Mouse (Mus musculus): ENCODE measurements around the gene Hbb-bh1. TPM values are rescaled to one million over a fixed set of nuclear protein-coding genes. Genes with fewer than 3 reads are reported as not detected.

Gene Hbb-bh1
- polyA plus RNA-seq (2014; fragmentation: Illumina TruSeq; extraction: RNeasy Lipid Tissue Mini Kit (QIAGEN cat#74804); ENCODE audit: low read depth, low replicate concordance): not detected

DNA sequence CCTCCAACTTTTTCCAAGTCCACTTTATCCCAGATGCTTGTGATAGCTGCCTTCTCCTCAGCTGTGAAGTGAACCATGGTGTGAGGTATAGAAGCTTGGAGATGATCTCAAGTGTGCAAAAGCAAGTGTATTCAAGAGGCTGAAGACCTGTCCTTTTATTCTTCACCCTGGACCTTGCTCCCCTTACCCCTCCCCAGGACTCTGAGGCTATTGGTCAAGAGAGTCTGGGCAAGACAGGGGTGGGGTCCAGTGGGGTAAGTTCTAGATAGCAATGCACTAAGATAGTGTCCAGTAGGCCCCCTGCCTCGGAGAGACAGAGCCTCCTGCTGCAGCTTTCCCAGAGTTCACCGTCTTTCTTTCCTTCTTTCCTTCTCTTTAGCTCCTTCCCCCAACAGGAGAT, at the start of gene Hbb-bh1:
Hbb-bh1 (minus strand) TSS at position 131 of the 400 bp plus-strand sequence.

DNA sequence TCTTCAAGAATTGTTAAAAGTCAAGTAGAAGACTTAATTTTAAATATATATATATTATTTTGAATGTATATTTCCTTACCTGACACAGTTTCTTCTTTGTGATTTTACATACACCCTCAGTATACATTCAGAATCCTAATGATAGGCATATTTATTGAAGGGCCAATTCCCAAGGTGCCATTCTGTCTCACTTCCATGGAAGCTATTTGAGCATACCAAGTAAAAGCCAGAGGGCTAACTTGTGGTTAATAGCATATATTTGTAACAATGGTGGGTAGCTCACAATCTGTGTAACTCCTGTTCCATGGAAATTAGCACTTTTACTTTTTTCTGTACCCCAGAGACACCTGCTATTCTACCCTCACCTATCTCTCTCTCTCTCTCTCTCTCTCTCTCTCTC, 43.2 kb upstream of the Hbb-bh1 start, which contains the start of gene Olfr66:
Olfr66 (minus strand) TSS at position 101 of the 400 bp plus-strand sequence.

DNA sequence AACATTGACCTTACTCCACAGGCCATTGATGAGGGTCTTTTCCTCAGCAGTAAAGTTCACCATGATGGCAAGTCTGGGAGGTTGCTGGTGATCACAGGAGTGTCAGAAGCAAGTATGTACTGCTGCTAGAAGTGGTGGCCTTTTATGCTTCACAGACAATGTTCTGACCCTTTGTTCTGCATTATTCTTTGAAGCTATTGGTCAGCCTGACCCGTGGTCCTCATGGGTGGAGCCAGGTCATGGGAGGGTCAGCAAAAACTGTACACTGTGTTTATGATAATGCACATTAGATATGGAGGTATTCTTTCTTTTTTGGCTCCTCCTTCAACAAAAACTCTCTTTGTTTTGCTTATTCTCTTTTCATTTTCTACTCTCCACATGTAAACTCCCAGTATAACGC, 10.1 kb upstream of the Hbb-bh1 start, which contains the start of gene Hbb-y:
Hbb-y (minus strand) TSS at position 127 of the 400 bp plus-strand sequence.

DNA sequence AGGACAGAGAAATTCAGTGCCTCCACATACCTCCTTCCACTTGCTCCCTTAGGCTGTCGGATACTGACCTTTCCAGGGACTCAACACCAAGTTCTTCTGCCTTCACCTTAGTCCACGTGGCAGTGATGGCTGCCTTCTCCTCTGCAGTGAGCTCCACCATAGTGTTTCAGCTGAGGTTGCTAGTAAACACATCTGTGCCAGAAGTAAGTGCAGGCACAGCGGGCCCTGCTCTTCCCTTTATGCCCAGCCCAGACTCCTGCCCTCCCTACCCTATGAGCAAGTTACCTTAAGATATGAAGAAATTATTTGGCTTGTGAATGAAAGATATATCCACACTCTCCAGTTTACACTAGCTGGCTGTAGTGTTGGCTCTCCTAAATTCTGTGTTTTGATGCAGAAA, 2.7 kb downstream of the Hbb-bh1 start, which contains the start of gene Hbb-bh2:
Hbb-bh2 (minus strand) TSS at position 253 of the 400 bp plus-strand sequence.

DNA sequence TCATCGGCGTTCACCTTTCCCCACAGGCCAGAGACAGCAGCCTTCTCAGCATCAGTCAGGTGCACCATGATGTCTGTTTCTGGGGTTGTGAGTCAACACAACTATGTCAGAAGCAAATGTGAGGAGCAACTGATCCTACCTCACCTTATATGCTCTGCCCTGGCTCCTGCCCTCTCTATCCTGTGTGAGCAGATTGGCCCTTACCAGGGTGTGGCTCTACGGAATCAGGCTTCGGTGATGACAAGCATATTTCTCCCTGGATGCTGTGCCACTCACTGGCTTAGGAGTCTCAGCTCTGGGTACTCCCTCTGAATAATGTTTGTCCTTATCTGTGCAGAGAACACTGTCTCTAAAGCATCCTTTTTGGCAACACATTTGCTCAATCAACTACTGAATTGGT, 15.2 kb downstream of the Hbb-bh1 start, which contains the start of gene Hbb-bs:
Hbb-bs (minus strand) TSS at position 289 of the 400 bp plus-strand sequence.

DNA sequence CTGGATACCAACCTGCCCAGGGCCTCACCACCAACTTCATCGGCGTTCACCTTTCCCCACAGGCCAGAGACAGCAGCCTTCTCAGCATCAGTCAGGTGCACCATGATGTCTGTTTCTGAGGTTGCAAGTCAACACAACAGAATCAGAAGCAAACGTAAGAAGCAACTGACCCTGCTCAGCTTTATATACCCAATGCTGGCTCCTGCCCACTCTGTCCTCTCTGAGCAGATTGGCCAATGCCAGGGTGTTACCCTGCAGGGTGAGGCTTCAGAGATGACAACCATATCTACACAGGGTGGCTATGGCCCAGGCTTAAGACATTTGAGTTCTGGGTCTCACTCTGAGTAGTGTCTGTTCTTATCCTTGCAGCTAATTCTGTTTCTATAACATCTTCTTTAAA, 29.2 kb downstream of the Hbb-bh1 start, which contains the start of gene Hbb-bt:
Hbb-bt (minus strand) TSS at position 231 of the 400 bp plus-strand sequence.

DNA sequence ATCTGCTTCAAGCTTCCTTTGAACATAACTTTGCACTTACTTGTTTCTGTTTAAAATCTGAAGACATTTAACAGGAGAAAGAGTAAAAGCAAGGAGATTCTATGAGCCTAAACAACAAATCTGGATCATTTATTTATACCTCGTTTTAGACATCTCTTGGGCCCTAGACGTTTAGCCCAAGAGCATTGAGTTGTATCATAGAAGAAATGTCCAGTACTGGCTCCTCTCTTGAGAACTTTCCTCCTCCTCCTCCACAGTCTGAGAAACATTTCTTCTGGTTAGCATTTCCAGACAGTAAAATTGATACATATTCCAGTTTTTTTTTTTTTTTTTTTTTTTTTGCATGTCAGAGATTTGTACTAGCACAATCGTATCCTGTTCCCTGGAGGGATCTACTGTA, 51.2 kb downstream of the Hbb-bh1 start, which contains the start of gene Olfr67:
Olfr67 (minus strand) TSS at position 101 of the 400 bp plus-strand sequence.

Other genes starting within 250 kb of the Hbb-bh1 start
- gene Olfr619, start 242.6 kb downstream of the Hbb-bh1 start, polyA plus RNA-seq (2014; fragmentation: Illumina TruSeq; extraction: RNeasy Lipid Tissue Mini Kit (QIAGEN cat#74804); ENCODE audit: low read depth, low replicate concordance): not detected
- gene Olfr620, start 230.6 kb downstream of the Hbb-bh1 start, polyA plus RNA-seq (2014; fragmentation: Illumina TruSeq; extraction: RNeasy Lipid Tissue Mini Kit (QIAGEN cat#74804); ENCODE audit: low read depth, low replicate concordance): not detected
- not detected for gene Olfr622, start 200.5 kb downstream of the Hbb-bh1 start, polyA plus RNA-seq (2014; fragmentation: Illumina TruSeq; extraction: RNeasy Lipid Tissue Mini Kit (QIAGEN cat#74804); ENCODE audit: low read depth, low replicate concordance)
- not detected for gene Olfr623, start 179.5 kb downstream of the Hbb-bh1 start, polyA plus RNA-seq (2014; fragmentation: Illumina TruSeq; extraction: RNeasy Lipid Tissue Mini Kit (QIAGEN cat#74804); ENCODE audit: low read depth, low replicate concordance)
- not detected for gene Olfr624, start 172.0 kb downstream of the Hbb-bh1 start, polyA plus RNA-seq (2014; fragmentation: Illumina TruSeq; extraction: RNeasy Lipid Tissue Mini Kit (QIAGEN cat#74804); ENCODE audit: low read depth, low replicate concordance)
- gene Olfr625-ps1, start 160.4 kb downstream of the Hbb-bh1 start, polyA plus RNA-seq (2014; fragmentation: Illumina TruSeq; extraction: RNeasy Lipid Tissue Mini Kit (QIAGEN cat#74804); ENCODE audit: low read depth, low replicate concordance): not detected
- not detected for gene Olfr243, start 128.5 kb downstream of the Hbb-bh1 start, polyA plus RNA-seq (2014; fragmentation: Illumina TruSeq; extraction: RNeasy Lipid Tissue Mini Kit (QIAGEN cat#74804); ENCODE audit: low read depth, low replicate concordance)
- not detected for gene Olfr628, start 112.8 kb downstream of the Hbb-bh1 start, polyA plus RNA-seq (2014; fragmentation: Illumina TruSeq; extraction: RNeasy Lipid Tissue Mini Kit (QIAGEN cat#74804); ENCODE audit: low read depth, low replicate concordance)
- gene Olfr629, start 98.2 kb downstream of the Hbb-bh1 start, polyA plus RNA-seq (2014; fragmentation: Illumina TruSeq; extraction: RNeasy Lipid Tissue Mini Kit (QIAGEN cat#74804); ENCODE audit: low read depth, low replicate concordance): not detected
- gene Olfr630, start 85.8 kb downstream of the Hbb-bh1 start, polyA plus RNA-seq (2014; fragmentation: Illumina TruSeq; extraction: RNeasy Lipid Tissue Mini Kit (QIAGEN cat#74804); ENCODE audit: low read depth, low replicate concordance): not detected
- gene Olfr69, start 71.6 kb downstream of the Hbb-bh1 start, polyA plus RNA-seq (2014; fragmentation: Illumina TruSeq; extraction: RNeasy Lipid Tissue Mini Kit (QIAGEN cat#74804); ENCODE audit: low read depth, low replicate concordance): not detected
- gene Olfr68, start 63.5 kb downstream of the Hbb-bh1 start, polyA plus RNA-seq (2014; fragmentation: Illumina TruSeq; extraction: RNeasy Lipid Tissue Mini Kit (QIAGEN cat#74804); ENCODE audit: low read depth, low replicate concordance): not detected
- gene Olfr67, start 51.3 kb downstream of the Hbb-bh1 start, polyA plus RNA-seq (2014; fragmentation: Illumina TruSeq; extraction: RNeasy Lipid Tissue Mini Kit (QIAGEN cat#74804); ENCODE audit: low read depth, low replicate concordance): not detected
- gene Hbb-bt, start 29.2 kb downstream of the Hbb-bh1 start, polyA plus RNA-seq (2014; fragmentation: Illumina TruSeq; extraction: RNeasy Lipid Tissue Mini Kit (QIAGEN cat#74804); ENCODE audit: low read depth, low replicate concordance): 792 TPM
- gene Hbb-bs, start 15.1 kb downstream of the Hbb-bh1 start, polyA plus RNA-seq (2014; fragmentation: Illumina TruSeq; extraction: RNeasy Lipid Tissue Mini Kit (QIAGEN cat#74804); ENCODE audit: low read depth, low replicate concordance): 6,129 TPM
- gene Hbb-bh2, start 2.6 kb downstream of the Hbb-bh1 start, polyA plus RNA-seq (2014; fragmentation: Illumina TruSeq; extraction: RNeasy Lipid Tissue Mini Kit (QIAGEN cat#74804); ENCODE audit: low read depth, low replicate concordance): not detected
- not detected for gene Hbb-y, start 10.1 kb upstream of the Hbb-bh1 start, polyA plus RNA-seq (2014; fragmentation: Illumina TruSeq; extraction: RNeasy Lipid Tissue Mini Kit (QIAGEN cat#74804); ENCODE audit: low read depth, low replicate concordance)
- gene Olfr66, start 43.1 kb upstream of the Hbb-bh1 start, polyA plus RNA-seq (2014; fragmentation: Illumina TruSeq; extraction: RNeasy Lipid Tissue Mini Kit (QIAGEN cat#74804); ENCODE audit: low read depth, low replicate concordance): not detected
- gene Olfr64, start 51.3 kb upstream of the Hbb-bh1 start, polyA plus RNA-seq (2014; fragmentation: Illumina TruSeq; extraction: RNeasy Lipid Tissue Mini Kit (QIAGEN cat#74804); ENCODE audit: low read depth, low replicate concordance): not detected
- not detected for gene Olfr65, start 60.3 kb upstream of the Hbb-bh1 start, polyA plus RNA-seq (2014; fragmentation: Illumina TruSeq; extraction: RNeasy Lipid Tissue Mini Kit (QIAGEN cat#74804); ENCODE audit: low read depth, low replicate concordance)
- not detected for gene Olfr631, start 85.7 kb upstream of the Hbb-bh1 start, polyA plus RNA-seq (2014; fragmentation: Illumina TruSeq; extraction: RNeasy Lipid Tissue Mini Kit (QIAGEN cat#74804); ENCODE audit: low read depth, low replicate concordance)
- gene Olfr632, start 91.2 kb upstream of the Hbb-bh1 start, polyA plus RNA-seq (2014; fragmentation: Illumina TruSeq; extraction: RNeasy Lipid Tissue Mini Kit (QIAGEN cat#74804); ENCODE audit: low read depth, low replicate concordance): not detected
- gene Olfr633, start 101.3 kb upstream of the Hbb-bh1 start, polyA plus RNA-seq (2014; fragmentation: Illumina TruSeq; extraction: RNeasy Lipid Tissue Mini Kit (QIAGEN cat#74804); ENCODE audit: low read depth, low replicate concordance): not detected
- not detected for gene Olfr635, start 128.0 kb upstream of the Hbb-bh1 start, polyA plus RNA-seq (2014; fragmentation: Illumina TruSeq; extraction: RNeasy Lipid Tissue Mini Kit (QIAGEN cat#74804); ENCODE audit: low read depth, low replicate concordance)
- gene Olfr638, start 155.6 kb upstream of the Hbb-bh1 start, polyA plus RNA-seq (2014; fragmentation: Illumina TruSeq; extraction: RNeasy Lipid Tissue Mini Kit (QIAGEN cat#74804); ENCODE audit: low read depth, low replicate concordance): not detected
- not detected for gene Olfr639, start 174.1 kb upstream of the Hbb-bh1 start, polyA plus RNA-seq (2014; fragmentation: Illumina TruSeq; extraction: RNeasy Lipid Tissue Mini Kit (QIAGEN cat#74804); ENCODE audit: low read depth, low replicate concordance)
- gene Olfr640, start 182.4 kb upstream of the Hbb-bh1 start, polyA plus RNA-seq (2014; fragmentation: Illumina TruSeq; extraction: RNeasy Lipid Tissue Mini Kit (QIAGEN cat#74804); ENCODE audit: low read depth, low replicate concordance): not detected
- gene Olfr641, start 192.3 kb upstream of the Hbb-bh1 start, polyA plus RNA-seq (2014; fragmentation: Illumina TruSeq; extraction: RNeasy Lipid Tissue Mini Kit (QIAGEN cat#74804); ENCODE audit: low read depth, low replicate concordance): not detected
- not detected for gene Olfr642, start 209.5 kb upstream of the Hbb-bh1 start, polyA plus RNA-seq (2014; fragmentation: Illumina TruSeq; extraction: RNeasy Lipid Tissue Mini Kit (QIAGEN cat#74804); ENCODE audit: low read depth, low replicate concordance)
- not detected for gene 4930516K23Rik, start 218.3 kb upstream of the Hbb-bh1 start, polyA plus RNA-seq (2014; fragmentation: Illumina TruSeq; extraction: RNeasy Lipid Tissue Mini Kit (QIAGEN cat#74804); ENCODE audit: low read depth, low replicate concordance)
- not detected for gene Olfr644, start 228.7 kb upstream of the Hbb-bh1 start, polyA plus RNA-seq (2014; fragmentation: Illumina TruSeq; extraction: RNeasy Lipid Tissue Mini Kit (QIAGEN cat#74804); ENCODE audit: low read depth, low replicate concordance)
- gene Olfr645, start 242.3 kb upstream of the Hbb-bh1 start, polyA plus RNA-seq (2014; fragmentation: Illumina TruSeq; extraction: RNeasy Lipid Tissue Mini Kit (QIAGEN cat#74804); ENCODE audit: low read depth, low replicate concordance): not detected

Measured in heart, adult 10 weeks (tissue).